Mouse (Mus musculus): ENCODE data around the gene Lmcd1. TPM values are rescaled to one million over a fixed set of nuclear protein-coding genes. Genes with fewer than 3 reads are reported as not detected.

The Lmcd1 gene
- total and polyA plus RNA-seq, 3 experiments, result not detected

DNA sequence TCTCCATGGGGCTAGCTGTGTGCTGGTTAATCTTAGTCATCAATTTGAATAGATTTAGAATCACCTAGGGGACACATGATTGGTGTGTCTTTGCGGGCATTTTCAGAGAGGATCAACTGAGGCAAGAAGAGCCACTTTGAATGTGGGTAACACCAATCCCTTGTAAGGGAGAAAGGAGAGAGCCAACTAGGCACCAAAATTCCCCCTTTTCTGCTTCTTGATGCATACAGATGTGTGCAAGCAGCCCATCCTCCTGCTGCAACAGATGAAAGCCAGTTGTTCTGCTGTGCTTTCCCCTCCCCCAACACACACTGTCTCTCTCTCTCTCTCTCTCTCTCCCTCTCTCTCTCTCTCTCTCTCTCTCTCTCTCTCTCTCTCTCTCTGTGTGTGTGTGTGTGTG, 9.2 kb upstream of the Lmcd1 start:
- TF ChIP-seq MAFK (IDR thresholded peaks at IDR 0.05; ENCODE audit: borderline replicate concordance, low read depth, low read length), result no peak
- TF ChIP-seq POLR2AphosphoS5 (IDR thresholded peaks at IDR 0.05; ENCODE audit: borderline replicate concordance, low read depth, low read length), result no peak
- TF ChIP-seq MYB (IDR thresholded peaks at IDR 0.05; ENCODE audit: low read depth, low read length), result no peak
- no peak for TF ChIP-seq RCOR1 (IDR thresholded peaks at IDR 0.05; ENCODE audit: low read depth, low read length)
- no peak for TF ChIP-seq SIN3A (IDR thresholded peaks at IDR 0.05; ENCODE audit: low read length)
- TF ChIP-seq ZKSCAN1 (IDR thresholded peaks at IDR 0.05; ENCODE audit: low read depth, low read length), result no peak
- no peak for TF ChIP-seq ZMIZ1 (IDR thresholded peaks at IDR 0.05; ENCODE audit: low read depth, low read length)
- TF ChIP-seq KAT2A (conservative IDR thresholded peaks at IDR 0.05; ENCODE audit: low read depth, low read length), result no peak
- no peak for TF ChIP-seq E2F4 (IDR thresholded peaks at IDR 0.05; ENCODE audit: borderline replicate concordance, low read depth, low read length)
- no peak for TF ChIP-seq RAD21 (IDR thresholded peaks at IDR 0.05; ENCODE audit: low read depth, low read length)
- no peak for TF ChIP-seq TCF12 (IDR thresholded peaks at IDR 0.05; ENCODE audit: low read depth, low read length)
- no peak for TF ChIP-seq GABPA (IDR thresholded peaks at IDR 0.05; ENCODE audit: low read depth, low read length)
- TF ChIP-seq USF2 (IDR thresholded peaks at IDR 0.05; ENCODE audit: borderline replicate concordance in 1 of 2, insufficient read depth in 1 of 2, low read depth in 1 of 2, low read length in 2 of 2), result no peak
- Histone ChIP-seq H3K9ac (ENCODE audit: control insufficient read depth, low read depth, low read length, poor library complexity, severe bottlenecking) (no peak overlapping the region), H3K27me3 (ENCODE audit: control insufficient read depth in 1 of 2, insufficient read depth in 2 of 2, low read length in 2 of 2) (no peaks in the 10 kb centered on the region), H3K79me2 (ENCODE audit: control insufficient read depth, insufficient read depth, low read length, poor library complexity) (no peaks in the 10 kb centered on the region), H3K9me3 (replicated peaks; ENCODE audit: insufficient read depth, low read length) (no peaks in the 10 kb centered on the region), H3K4me3 (ENCODE audit: control insufficient read depth in 1 of 2, insufficient read depth in 1 of 2, low read depth in 2 of 2, low read length in 2 of 2) (no peak overlapping the region), H3K4me1 (ENCODE audit: control insufficient read depth in 1 of 2, insufficient read depth in 2 of 2, low read length in 2 of 2) (no peaks in the 10 kb centered on the region), H3K27ac (ENCODE audit: control insufficient read depth, low read depth, low read length) (no peak overlapping the region), H3K36me3 (ENCODE audit: control insufficient read depth in 1 of 2, insufficient read depth in 2 of 2, low read length in 2 of 2) (no peaks in the 10 kb centered on the region)
- no peak for DNase-seq (ENCODE audit: low read depth, low spot score)

DNA sequence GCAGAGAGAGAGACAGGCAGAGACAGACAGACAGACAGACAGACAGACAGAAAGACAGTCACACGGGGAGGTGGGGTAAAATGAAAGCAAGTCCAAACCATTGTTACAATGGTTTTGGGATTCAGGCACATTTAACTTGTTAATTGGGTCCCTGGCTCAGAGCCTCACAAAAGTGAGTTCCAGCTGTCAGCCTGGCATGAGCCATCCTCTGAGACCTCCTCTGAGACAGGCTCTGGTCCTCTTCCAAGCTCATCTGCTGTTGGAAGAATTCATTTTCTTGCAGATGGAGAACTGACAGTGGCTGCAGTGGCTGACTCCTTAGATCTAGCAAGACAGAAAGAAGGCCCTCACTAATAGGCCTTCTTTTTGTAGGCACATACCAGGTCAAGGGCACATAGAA, 6.9 kb upstream of the Lmcd1 start:
- no peaks in the 10 kb centered on the region for H3K27me3 ChIP-seq (ENCODE audit: control insufficient read depth in 1 of 2, insufficient read depth in 2 of 2, low read length in 2 of 2)
- H3K9me3 ChIP-seq (replicated peaks; ENCODE audit: insufficient read depth, low read length), result no peaks in the 10 kb centered on the region
- H3K27ac ChIP-seq (ENCODE audit: control insufficient read depth, low read depth, low read length), result no peak overlapping the region
- H3K36me3 ChIP-seq (ENCODE audit: control insufficient read depth in 1 of 2, insufficient read depth in 2 of 2, low read length in 2 of 2), result no peaks in the 10 kb centered on the region
- H3K9ac ChIP-seq (ENCODE audit: control insufficient read depth, low read depth, low read length, poor library complexity, severe bottlenecking), result no peak overlapping the region
- no peaks in the 10 kb centered on the region for H3K4me1 ChIP-seq (ENCODE audit: control insufficient read depth in 1 of 2, insufficient read depth in 2 of 2, low read length in 2 of 2)
- TF ChIP-seq UBTF (IDR thresholded peaks at IDR 0.05; ENCODE audit: borderline replicate concordance, insufficient read depth, low read depth, low read length), result no peak
- no peak for TF ChIP-seq SMC3 (IDR thresholded peaks at IDR 0.05; ENCODE audit: low read depth, low read length)
- TF ChIP-seq NRF1 (IDR thresholded peaks at IDR 0.05; ENCODE audit: insufficient read depth, low read depth, low read length, poor library complexity, severe bottlenecking), result no peak
- TF ChIP-seq BHLHE40 (IDR thresholded peaks at IDR 0.05; ENCODE audit: borderline replicate concordance, low read depth, low read length), result no peak
- TF ChIP-seq POLR2A (IDR thresholded peaks at IDR 0.05; ENCODE audit: control insufficient read depth in 1 of 2, insufficient read depth in 1 of 2, low read depth in 1 of 2, low read length in 2 of 2, poor library complexity in 1 of 2), result no peak
- TF ChIP-seq EP300 (IDR thresholded peaks at IDR 0.05; ENCODE audit: low read depth in 1 of 2, low read length in 2 of 2), result no peak
- no peak for TF ChIP-seq ELF1 (IDR thresholded peaks at IDR 0.05; ENCODE audit: low read depth, low read length)
- no peak for TF ChIP-seq TBP (IDR thresholded peaks at IDR 0.05; ENCODE audit: low read depth, low read length)
- no peak for TF ChIP-seq HCFC1 (IDR thresholded peaks at IDR 0.05; ENCODE audit: low read depth, low read length)
- no peak for TF ChIP-seq CTCF (IDR thresholded peaks at IDR 0.05 in 2 of 3, conservative IDR thresholded peaks at IDR 0.05 in 1 of 3; ENCODE audit: control insufficient read depth in 1 of 3, insufficient read depth in 1 of 3, low read depth in 2 of 3, low read length in 3 of 3, poor library complexity in 1 of 3, severe bottlenecking in 1 of 3)
- H3K4me3 ChIP-seq (ENCODE audit: control insufficient read depth in 1 of 2, insufficient read depth in 1 of 2, low read depth in 2 of 2, low read length in 2 of 2), result no peak overlapping the region
- H3K79me2 ChIP-seq (ENCODE audit: control insufficient read depth, insufficient read depth, low read length, poor library complexity), result no peaks in the 10 kb centered on the region
- DNase-seq (ENCODE audit: low read depth, low spot score), result no peak

All from MEL (cell line).